Mouse (Mus musculus) WW6 (cell line): ENCODE measurements around the gene Golim4.

Experiments used
- DNase-seq: peaks from one replicate; pipeline ENCODE4 v3.0.0-alpha.2; 2013; ENCODE audit warnings: low read depth, low spot score

Gene Golim4

DNA sequence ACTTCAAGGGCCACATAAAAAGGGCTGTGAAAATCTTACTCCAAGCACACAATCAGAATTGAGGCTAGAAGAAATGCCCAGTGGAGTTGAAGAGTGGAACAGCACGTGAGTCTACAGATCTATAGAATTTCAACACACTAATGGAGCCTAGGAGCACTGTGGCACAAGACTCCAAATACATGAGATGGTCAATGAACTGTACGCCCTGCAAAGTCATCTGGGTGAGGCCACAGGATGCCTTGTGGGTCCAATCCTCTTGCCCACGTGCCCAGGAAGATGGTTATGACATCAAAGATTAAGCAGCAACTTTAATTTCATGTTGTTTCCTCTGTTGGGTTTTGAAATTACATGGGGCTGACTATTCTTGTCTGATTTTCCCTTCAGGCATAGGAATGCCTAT lies 30.4 kb downstream of the Golim4 start:
- no peak for DNase-seq

DNA sequence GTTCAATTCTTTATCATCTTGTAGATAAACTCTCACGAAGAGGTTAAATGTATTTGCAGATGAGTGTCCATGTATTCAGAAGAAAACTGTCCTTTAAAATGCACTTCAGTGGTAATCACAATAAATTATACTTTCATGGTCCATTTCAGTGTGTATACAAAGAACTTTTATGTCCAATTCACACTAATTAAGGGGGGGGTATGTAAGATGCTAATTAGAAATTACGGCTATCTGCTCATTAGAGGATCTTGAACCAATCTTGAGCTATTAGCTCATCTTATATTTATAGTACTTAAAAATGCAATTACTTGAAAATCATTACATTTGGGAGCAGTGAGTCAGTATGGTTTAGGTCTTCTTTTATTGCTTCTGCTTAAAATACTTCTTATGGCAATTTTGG lies 31.6 kb downstream of the Golim4 start:
- no peak for DNase-seq

DNA sequence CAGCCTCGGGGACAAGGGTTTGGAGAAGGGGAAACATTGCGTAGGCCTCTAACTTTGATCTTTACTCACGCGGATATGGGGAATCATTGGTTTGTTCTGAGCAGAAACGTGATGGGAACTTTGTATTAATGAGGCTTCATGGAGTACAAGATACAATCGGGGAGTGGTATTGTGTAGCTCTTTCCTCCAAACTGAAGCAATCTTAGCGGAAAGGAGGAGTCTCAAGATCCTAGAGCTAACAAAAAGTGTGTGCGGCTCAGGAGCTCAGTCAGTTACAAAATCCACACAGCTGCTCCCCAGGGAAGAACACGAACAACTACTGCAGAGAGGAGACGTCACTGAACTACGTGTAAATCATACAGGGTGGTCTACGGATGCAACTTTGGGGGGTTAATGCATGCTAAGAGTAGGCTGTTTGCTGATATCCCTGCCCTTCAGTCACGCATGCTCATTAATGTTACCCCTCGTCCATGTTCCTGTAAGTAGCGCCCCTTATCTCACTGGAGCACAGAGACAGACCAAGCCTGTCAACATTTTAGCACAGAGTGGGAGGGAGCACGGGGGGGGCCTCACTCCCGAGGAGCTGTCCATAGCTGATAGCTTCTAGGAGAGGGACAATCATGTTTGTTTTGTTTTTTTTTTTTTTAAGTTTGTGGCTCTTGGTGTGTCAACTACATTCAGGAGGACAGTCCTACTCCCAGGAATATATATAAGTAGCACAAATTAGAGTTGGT lies 38.8 kb downstream of the Golim4 start:
- DNase-seq, result no peak

DNA sequence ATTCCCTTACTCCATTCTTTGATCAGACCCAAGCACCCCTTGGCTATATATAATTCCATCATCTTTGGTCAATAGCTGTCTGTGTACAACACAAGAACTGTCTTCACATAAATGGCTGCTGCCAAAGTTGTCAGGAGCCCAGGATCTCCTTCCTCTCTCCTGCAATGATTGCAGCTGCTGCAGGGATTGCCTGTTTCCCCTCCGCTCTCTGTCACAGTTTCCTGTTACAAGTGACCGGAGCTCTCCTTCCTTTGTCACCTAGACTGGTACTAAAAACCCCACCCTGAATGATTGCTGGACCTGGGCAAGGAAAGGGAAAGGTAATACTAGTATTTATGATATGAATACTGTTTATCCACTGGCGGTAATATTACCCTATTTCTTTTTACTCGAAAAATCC lies 44.0 kb downstream of the Golim4 start:
- no peak for DNase-seq

DNA sequence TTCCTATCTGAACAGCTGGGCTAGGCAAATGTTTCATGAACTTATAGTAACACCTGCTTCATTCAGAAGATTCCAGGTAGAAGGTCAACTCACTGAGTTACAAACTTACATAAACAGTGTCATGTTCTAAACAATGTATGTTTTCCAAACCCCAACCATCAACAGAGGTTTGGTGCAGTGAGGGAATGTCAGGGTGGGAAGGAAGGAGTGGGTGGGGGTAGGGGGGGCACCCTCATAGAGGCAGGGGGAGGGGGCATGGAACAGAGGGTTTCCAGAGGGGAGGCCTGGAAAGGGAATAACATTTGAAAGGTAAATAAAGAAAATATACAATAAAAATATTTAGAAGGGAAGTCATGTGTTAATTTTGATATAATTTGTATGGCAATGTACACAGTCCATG lies 46.0 kb downstream of the Golim4 start:
- no peak for DNase-seq

DNA sequence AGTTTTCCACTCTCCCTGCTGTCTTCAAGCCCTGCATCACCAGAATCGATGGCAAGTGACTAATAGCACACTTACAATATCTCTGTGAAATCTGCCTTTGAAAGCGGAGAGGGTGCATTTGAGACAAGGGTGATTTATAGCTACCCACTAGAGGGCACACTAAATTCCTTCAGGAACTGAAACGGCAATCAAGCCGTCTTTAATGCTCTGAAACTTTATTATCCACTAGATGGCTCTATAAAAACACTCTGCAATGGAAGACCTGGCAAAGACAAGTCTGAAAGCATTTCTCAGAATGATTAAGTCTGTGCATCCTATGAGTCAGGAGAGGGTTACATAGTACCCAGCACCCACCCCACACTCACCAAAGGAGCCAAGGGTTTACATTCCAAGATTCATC lies 46.5 kb downstream of the Golim4 start:
- DNase-seq, result peak; percentile 20

DNA sequence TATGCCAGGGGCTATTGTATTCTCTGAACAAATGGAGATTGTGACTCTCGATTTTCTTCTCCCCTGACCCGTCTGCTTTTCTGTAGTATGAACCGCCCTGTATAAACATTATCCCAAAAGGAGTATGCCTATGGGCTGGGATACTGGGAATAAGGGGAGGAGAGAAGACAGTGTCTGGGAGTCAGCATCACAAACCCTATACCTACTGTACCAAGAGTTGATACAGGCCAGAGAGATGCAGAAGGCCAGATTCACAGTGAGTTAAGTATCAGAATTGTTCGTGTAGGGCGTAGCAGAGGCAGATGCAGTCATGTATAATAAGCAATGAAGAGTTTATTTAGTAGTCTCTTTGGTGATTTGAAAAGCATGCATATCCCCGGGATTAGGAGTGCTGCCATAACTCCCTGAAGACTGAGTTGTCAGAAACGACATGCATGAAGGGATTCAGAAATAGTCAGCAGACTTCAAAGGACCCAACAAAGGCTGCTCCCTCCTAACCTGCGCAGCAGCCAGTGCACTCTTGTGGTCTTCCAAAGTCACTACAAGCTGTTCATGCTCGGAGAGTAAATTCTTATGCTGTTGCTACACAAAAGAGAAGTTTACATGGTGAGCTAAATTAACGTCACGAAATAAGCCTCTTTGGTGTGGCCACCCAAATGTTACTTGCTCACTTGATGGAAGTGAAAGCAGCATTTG lies 54.7 kb downstream of the Golim4 start:
- DNase-seq, result no peak

DNA sequence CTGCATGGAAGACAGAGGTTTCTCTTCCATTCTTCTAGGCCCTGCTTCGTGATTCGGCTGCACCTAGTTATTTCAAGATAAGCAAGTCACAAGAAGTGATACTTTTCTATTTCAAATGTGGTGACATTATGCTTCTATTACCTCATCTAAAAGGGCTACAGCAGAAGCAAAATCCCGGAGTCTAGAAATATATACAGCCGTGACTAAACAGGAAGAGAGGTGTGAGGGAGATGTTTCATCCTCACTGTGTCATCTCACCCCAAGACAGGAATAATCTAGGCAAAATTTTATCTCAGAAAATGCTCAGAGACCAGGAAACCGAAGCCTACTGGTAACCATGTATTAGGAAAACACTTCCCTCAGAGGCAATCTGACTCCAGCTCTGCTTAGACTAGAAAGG lies 61.7 kb downstream of the Golim4 start:
- no peak for DNase-seq

DNA sequence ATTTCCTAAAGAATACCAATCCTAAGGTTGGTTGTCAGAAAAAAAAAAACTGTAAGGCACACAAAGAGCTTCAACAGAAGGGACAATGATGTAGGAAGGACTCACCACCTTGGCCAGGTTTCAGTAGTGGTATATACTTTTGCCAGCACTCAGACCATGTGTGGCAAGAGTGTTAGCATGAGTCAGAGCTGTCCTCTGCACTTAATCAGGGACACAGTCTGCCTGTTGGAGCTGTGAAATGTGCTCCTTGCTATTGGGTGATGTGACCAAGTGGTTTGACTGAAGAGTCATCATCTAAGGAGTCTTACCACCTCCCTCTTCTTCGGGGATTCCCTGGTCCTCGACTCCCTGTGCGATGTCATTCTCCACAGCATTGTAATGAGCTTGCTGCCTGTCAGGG lies 65.2 kb downstream of the Golim4 start:
- DNase-seq, result no peak

DNA sequence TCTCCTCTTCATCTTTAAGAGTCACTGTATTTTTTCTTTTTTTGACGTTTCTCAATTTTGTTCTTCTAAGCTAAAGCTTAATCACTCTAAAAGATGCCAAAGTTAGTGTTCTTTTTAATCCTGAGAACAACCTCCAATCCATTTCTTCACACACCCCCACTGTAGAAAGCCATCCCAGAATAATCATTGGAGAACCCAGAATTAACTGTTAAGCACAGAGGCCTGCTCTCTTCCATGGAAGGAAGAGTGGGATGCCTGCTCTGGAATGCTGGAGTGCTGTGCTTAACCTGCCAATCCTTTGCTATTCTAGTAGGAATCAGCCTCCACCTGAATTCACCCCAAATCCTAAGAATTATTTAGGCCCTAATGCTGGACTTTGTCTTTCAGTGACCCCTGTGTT lies 67.4 kb downstream of the Golim4 start:
- DNase-seq, result no peak

DNA sequence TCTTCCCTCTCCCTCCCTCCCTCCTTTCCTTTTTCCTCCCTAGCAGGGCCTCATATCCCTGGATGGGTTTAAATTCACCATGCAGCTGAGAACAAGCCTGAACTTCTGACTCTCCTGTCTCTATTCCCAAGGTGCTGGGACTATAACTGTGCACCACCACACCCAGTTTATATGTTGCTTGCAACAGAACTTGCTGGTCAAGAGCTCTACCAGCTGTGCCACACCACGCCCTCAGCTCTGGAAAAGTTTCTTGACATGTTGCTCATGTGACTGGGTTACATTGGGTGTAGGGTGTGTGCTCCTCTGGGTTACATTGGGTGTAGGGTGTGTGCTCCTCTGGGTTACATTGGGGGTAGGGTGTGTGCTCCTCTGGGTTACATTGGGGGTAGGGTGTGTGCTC lies 75.2 kb downstream of the Golim4 start:
- no peak for DNase-seq

DNA sequence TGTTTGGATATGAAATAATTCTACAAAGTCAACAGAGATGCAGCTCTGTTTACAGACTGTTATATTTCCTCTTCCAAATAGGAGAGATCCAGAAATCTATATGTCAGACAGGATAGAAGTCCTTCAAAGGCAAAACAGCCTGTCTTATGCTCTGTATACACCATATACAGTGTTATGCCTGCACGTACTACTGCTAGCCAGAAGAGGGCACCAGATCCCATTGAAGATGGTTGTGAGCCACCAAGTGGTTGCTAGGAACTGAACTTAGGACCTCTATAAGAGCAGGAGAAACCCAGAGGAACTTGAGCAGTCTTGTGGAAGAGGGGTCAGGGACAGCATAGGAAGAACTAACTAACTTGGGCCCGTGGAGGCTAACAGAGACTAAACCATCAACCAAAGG lies 77.5 kb downstream of the Golim4 start:
- no peak for DNase-seq

DNA sequence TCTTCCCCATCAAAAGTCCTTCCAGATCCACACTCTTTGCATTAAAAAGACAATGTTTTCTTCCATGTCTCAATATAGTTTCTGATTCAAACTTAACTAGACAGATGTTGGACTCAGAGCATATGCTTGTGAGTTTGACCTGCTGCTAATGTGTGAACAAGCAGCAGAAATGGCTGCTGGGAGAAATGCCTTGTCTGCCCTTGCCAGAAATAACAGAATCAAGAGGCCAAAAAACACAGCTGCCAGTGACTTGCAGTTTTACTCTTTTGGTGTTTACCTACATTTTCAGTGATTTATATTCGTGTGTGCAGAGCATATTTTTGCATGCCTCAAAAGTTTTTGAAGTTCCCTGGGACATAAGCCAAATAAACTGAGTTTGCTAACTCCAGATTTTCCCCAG lies 87.9 kb downstream of the Golim4 start:
- DNase-seq, result no peak

DNA sequence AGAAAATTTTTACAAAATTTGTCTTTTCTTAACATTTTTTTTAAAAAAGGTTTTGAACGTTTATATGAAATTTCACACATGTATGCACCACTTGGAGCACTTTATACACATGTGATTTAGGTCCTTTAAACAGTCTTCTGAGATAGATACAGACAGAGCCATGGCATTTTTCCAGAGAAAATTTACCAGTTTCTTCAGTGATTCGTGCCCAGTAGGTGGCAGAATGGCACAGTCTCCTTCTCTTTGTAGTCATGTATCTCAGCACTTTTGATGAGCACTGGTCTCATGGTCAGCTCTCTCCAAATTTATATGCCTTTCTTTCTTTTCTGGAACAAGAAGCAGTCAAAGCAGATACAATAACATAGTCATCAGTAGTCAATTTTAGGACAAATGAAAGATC lies 92.5 kb downstream of the Golim4 start:
- no peak for DNase-seq

DNA sequence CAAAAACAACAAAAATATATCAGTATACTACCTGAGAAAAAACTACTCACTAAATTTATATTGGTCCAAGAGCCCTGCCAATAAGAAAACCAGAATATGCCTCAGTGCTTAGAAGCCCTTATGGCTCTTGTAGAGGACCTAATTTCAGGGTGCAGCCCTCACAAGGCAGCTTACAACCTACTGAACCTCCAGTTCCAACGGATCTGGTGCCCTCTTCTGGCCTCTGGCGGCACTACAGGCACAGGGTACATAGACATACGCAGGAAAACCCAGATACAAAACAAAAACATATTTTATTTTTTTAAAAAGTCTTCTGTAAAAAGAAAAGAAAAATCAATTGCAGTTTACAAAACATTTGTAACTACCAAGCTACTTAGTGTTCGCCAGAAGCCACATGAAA lies 95.1 kb downstream of the Golim4 start:
- DNase-seq, result peak; percentile 34

DNA sequence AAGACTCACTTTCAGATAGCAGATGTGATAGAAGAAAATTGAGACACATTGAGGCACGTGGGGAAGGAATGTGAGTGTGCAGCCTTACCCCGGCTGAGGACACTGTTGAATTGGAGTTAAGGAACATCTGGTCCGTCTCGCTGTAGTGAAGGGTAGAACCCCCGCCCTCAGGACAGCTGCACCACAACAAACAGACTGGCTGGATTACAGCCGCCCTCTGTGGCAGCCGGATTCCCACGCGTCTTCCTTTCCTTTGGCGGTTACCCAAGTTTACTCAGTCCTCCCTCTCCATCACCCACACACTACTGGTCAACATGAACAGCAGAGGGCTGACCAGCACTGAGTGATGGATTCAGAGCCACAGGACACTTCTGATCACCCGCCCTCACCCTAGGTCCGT lies 96.0 kb downstream of the Golim4 start:
- no peak for DNase-seq

DNA sequence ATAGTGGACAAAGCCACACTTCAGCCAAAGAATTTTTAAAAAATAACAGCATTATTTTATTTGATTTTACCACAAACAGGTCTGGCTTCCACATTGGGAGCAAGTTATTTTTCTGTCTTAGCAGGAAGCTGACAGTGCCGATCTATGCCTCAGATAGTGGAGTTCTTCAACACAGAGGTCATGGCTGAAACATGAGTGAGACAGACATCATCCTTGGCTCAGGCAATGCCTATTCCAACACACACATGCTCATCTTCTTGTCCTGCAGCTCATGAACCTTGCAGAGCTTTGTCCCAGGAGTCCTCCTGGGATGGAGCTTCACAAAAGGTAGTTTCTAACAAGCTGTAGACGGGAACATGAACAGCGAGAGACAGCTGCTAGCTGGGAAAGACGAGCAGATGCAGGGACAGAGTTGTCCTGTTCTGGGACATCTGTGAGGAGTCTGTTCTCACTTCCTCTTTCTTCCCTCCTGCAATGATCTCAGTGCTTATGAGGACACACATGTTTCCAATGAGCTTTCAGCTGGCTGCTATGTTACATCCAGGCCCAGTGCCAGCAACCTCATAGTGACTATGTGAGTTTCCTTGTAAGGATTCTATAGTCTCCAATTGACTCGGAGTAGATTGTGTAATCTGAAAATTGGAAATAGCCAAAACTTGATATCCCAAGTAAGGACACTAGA lies 121.3 kb downstream of the Golim4 start:
- no peak for DNase-seq

DNA sequence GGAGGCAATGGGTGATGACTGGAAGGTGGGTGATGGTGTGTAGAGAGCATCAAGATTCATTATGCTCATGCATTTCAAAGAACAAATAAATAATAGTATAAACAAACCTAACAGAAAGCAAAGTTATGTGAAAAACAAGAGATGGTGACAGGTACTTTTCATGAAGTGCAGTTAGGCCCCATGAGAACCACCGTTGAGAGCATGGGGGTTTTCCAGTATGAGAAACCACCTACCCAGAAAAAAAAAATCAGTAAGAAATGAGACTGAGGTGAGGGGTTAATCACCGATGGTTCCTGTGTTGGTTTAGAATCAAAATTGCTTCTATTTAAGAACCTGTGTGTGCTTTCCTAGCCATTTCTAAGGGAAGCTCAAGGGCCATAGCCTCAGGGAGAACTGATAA lies 121.9 kb downstream of the Golim4 start:
- DNase-seq, result no peak
